Mouse (Mus musculus) megakaryocyte, embryonic 14.5 days (primary cell): ENCODE measurements around the gene Zfp770. TPM values are rescaled to one million over a fixed set of nuclear protein-coding genes. Genes with fewer than 3 reads are reported as not detected.

Experiments
- H3K27me3 ChIP-seq: replicated peaks from 2 replicates; pipeline ENCODE3; 2012; ENCODE audit warnings: inconsistent platforms
- H3K36me3 ChIP-seq: replicated peaks from 2 replicates; pipeline ENCODE3; 2012; ENCODE audit warnings: low read length, inconsistent platforms, mixed read lengths
- H3K4me1 ChIP-seq: 2 replicates; pipeline ENCODE4 v1.6.1; 2012; ENCODE audit warnings: inconsistent platforms
- H3K4me3 ChIP-seq: replicated peaks from 2 replicates; pipeline ENCODE3; 2012; ENCODE audit warnings: moderate library complexity, mild to moderate bottlenecking, inconsistent platforms
- H3K9me3 ChIP-seq: 2 replicates; pipeline ENCODE4 v1.6.1; 2012; ENCODE audit warnings: inconsistent platforms
- FLI1 ChIP-seq: IDR thresholded peaks from 2 replicates; pipeline ENCODE4 v1.6.1; 2012; ENCODE audit warnings: low read length, inconsistent platforms, mixed read lengths
- GATA1 ChIP-seq: IDR thresholded peaks from 3 replicates; pipeline ENCODE4 v1.6.1; 2012; ENCODE audit warnings: mixed read lengths, low read length, inconsistent platforms, borderline replicate concordance
- polyA plus RNA-seq: library from polyadenylated mRNA; stranded (reverse); fragments of >175 nt; gene quantifications from 2 replicates; pipeline ENCODE4 v1.2.3, GENCODE M21; 2012; ENCODE audit warnings: low replicate concordance; ENCODE audit not compliant: insufficient read depth

Zfp770 gene
- polyA plus RNA-seq, 1 experiment = 0.06 TPM

DNA sequence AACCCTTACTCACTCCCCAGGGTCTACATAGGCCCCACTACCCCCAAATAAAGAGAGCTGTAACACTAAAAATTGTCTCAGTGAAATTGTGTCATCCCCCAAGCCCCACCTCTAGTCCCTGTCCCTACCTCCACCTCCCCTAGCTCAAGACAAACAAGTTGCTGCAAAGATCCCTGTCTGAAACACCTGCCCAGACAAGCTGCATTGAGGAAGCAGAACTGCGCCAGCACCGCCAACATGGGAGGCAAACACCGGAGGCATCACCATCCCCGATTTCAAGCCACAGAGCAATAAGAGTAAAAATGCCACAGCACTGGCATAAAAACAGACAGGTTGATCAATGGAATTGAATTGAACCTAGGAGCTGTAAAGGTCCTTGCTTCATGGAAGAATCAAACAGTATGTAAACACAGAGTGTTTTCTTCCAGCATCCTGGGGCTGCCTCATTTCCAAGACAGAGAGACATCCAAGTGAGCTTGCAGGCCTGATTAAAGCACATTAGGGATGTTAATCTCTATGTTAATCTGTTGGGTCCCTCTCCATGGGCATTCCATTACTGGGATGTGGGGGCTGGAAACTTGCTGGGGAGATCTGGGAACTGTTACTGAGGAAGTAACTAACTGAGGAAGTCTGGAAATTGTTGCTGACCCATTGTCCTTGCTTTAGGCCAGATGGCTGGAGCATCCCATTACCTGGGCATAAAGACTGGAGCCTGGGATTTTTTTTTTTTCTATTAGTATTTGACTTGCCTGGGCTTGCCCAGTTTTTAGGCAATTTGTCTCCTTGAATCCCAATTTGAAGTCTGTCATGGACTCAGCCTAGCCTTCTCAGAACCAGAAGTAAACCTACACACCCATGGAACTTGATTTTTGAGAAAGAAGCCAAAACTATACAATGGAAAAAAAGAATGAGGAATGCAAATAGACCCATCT is 23.2 kb downstream of the Zfp770 start:
- H3K4me1 ChIP-seq = peaks cover 14% of the 10 kb centered on the region
- TF ChIP-seq FLI1 (no peak), GATA1 (no peak)
- peaks cover 5% of the 10 kb centered on the region for H3K27me3 ChIP-seq
- no peak overlapping the region for H3K4me3 ChIP-seq
- H3K9me3 ChIP-seq = no peaks in the 10 kb centered on the region
- no peaks in the 10 kb centered on the region for H3K36me3 ChIP-seq

DNA sequence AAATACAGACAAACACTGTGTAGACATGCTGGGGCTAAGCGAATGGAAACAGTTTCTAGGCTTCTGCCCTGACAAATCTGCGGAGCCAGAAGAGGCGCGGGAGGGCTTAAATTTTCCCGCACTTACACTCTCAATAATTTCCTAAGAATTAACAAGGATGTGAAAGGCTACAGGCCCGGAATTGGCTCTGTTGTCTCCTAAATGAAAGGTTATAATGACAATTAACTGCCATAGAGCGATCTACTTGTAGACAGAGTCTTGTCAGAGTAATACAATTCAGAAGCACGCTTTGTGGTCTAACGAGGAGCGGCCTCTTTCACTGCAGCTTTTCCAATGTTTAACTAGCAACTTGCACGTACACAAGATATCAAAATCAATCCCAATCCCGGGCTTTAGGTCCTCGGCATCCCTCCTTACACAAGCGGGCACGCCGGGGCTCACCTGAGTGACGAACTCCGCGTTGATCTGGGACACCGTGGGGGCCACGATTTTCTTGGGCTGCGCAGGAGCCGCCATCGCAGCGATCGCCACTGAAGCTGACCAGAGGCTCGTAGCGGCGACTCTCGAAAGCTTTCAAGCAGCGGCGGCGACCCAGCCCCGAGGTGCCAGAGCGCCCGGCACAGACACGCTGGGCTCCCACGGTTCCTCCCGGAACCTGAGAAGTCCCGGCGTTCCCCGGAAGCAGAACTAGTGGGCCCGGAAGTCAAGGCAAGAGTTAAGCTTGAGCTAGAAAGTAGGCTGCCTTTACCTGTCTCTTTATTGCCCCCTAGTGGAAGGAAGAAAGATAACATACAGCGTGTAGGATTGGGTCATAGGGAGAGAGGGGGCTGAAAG is 26.4 kb downstream of the Zfp770 start:
- TF ChIP-seq GATA1 (no peak), FLI1 (no peak)
- H3K36me3 ChIP-seq = peaks cover 21% of the 10 kb centered on the region
- H3K4me1 ChIP-seq = peaks cover 24% of the 10 kb centered on the region
- H3K9me3 ChIP-seq = no peaks in the 10 kb centered on the region
- peak overlapping the region; percentile 92 for H3K4me3 ChIP-seq
- peaks cover 5% of the 10 kb centered on the region for H3K27me3 ChIP-seq

DNA sequence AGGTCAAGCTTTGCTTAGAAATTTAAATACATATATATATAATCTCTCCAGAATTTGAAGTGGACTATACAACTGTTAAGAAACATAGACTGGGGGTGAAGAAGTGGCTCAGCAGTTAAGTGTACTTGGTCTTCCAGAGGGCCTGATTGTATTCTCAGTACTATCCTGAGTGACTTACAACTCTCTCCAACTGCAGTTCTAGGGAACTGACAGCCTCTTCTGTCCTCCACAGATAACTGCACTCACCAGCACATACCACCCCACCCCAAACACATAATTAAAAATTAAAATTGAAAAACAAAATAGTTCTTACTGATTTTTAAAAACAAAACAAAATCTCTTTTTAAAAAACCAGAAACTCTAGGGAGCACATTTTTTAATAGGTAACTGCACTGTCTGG is 28.0 kb downstream of the Zfp770 start:
- H3K9me3 ChIP-seq = no peaks in the 10 kb centered on the region
- H3K36me3 ChIP-seq = peaks cover 31% of the 10 kb centered on the region
- H3K4me3 ChIP-seq = no peak overlapping the region
- TF ChIP-seq GATA1 = no peak
- no peak for TF ChIP-seq FLI1
- peaks cover 5% of the 10 kb centered on the region for H3K27me3 ChIP-seq
- peaks cover 26% of the 10 kb centered on the region for H3K4me1 ChIP-seq

DNA sequence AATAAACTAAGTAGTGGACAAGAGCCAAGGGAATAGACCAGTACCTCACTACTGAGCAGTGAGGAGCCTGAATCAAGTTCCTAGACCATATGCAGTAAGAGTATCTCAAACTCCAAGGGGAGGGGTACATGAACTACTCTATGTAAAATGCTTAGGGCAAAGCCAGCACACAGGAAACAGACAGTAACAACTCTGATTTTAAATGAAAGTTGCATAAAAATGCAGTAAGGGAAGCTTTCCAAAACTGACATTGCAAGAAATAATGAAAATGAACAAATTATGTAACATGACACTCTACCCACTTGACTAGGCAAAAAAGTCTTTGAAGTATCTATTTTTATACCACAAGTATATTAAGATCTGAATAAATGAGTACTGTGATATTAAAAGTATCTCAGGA is 33.4 kb downstream of the Zfp770 start:
- Histone ChIP-seq H3K4me1 (peaks cover 15% of the 10 kb centered on the region), H3K9me3 (no peaks in the 10 kb centered on the region), H3K27me3 (no peaks in the 10 kb centered on the region), H3K4me3 (no peak overlapping the region), H3K36me3 (peaks cover 79% of the 10 kb centered on the region)
- no peak for TF ChIP-seq GATA1
- no peak for TF ChIP-seq FLI1

DNA sequence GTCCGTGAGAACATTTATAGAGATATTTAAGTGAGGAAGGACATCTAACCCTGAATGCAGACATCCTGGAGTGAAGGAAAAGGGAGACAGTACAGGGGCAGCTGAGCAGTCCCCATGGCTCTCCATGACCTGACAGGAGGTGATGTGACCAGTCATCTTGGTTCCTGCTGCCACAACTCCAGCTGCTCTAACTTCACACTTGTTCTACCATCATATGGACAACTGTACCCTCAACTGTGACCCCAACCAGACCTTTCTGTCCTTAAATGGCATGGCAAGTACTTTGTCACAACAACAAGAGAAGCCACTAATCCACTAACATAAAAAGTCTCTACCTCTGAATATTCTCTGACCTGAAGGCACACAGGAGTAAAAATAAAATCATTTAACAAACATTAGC is 39.3 kb downstream of the Zfp770 start:
- peaks cover 90% of the 10 kb centered on the region for H3K36me3 ChIP-seq

DNA sequence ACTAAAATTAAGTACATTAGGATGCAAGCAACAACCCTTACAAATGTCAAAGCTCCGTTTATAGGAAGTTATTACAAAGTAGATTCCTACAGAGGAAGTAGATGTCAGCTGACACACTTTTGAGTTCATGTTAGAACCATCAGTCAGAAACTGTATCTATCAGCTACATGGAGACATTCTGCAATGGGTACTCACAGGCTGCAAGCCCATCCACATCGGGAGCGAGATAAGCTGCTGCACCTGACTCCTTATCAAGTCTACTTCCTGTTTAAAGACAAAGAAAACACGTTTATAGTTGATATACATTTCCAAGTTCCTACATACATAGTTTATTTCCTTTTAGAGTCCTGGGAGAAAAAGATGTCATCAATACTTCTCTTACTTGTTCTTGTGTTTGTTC is 43.9 kb downstream of the Zfp770 start:
- Histone ChIP-seq H3K36me3 (peaks cover 91% of the 10 kb centered on the region), H3K27me3 (no peaks in the 10 kb centered on the region), H3K4me3 (no peak overlapping the region), H3K9me3 (no peaks in the 10 kb centered on the region), H3K4me1 (peaks cover 10% of the 10 kb centered on the region)
- TF ChIP-seq GATA1 (no peak), FLI1 (no peak)

More for the DNA sequence above, 39.3 kb downstream of the Zfp770 start:
- TF ChIP-seq GATA1 (no peak), FLI1 (no peak)
- no peak overlapping the region for H3K4me3 ChIP-seq
- no peaks in the 10 kb centered on the region for H3K9me3 ChIP-seq
- no peaks in the 10 kb centered on the region for H3K27me3 ChIP-seq
- peaks cover 10% of the 10 kb centered on the region for H3K4me1 ChIP-seq

DNA sequence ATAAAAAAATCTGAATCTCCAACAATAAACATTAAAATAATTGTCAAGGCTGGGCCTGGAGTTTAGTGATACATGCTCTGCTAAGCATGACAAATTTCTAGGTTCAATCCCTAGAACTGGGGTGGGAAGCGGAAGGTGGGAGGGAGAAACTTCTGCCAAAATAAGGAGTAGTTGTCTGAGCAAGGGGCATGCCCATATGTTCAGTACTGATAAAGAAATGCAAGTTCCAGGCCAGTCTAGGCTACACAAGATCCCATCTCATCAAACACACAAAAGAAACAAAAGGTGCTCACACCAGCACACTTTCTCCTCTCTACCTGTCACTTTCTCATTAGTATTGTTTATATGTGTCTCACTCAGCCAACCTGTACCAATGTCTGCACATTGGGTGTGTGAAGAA is 44.6 kb downstream of the Zfp770 start:
- H3K4me3 ChIP-seq = no peak overlapping the region
- H3K9me3 ChIP-seq = no peaks in the 10 kb centered on the region
- peaks cover 8% of the 10 kb centered on the region for H3K4me1 ChIP-seq
- TF ChIP-seq FLI1 = no peak
- no peaks in the 10 kb centered on the region for H3K27me3 ChIP-seq
- H3K36me3 ChIP-seq = peaks cover 91% of the 10 kb centered on the region

DNA sequence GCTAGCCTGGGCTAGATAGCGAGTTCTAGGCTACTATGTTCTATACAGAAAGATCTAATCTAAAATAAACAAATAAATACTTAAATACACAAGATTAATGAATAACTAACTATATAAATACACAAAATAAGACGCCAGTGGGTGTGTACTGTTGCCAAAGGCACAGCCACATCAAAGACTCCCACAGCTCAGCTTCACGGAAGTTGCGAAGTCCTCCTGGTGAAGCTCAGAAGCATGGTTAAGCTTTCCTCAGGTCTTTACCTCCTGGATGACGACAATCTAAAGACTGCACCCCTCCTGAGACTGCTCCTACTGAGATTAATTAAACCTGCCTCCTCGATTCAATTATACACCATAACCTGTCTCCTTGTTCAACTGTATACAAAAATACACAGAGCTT is 48.0 kb downstream of the Zfp770 start:
- H3K4me3 ChIP-seq = no peak overlapping the region
- H3K27me3 ChIP-seq = no peaks in the 10 kb centered on the region
- TF ChIP-seq GATA1 = no peak
- TF ChIP-seq FLI1 = no peak
- no peaks in the 10 kb centered on the region for H3K9me3 ChIP-seq
- H3K36me3 ChIP-seq = peaks cover 95% of the 10 kb centered on the region
- peaks cover 3% of the 10 kb centered on the region for H3K4me1 ChIP-seq

DNA sequence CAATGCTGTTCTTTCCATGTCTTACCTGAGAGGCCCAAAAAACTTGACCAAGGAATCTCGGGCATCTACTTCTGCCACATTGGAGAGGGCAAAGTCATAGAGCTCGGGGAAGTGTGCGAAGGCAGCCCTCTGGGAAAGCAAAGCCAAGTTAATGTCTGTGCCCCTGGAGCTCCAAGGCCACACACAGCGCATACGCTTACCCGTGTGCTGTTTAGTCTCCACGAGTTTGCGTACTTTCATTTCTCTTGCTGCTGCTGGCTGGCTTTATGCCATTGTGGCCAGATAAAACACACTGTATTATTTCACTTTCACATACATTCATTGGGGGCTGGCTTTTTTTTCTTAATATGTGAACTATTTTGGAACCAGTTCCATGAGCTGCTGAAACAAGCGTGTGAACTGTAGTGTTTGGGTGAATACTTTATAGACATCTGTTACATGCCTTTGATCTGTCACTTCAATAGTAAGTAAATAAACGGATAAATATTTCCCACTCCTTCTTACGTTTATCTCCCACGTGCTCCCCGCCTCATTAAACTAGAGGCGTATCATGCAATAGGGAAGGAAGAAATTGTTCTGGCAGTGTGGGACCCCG is 54.3 kb downstream of the Zfp770 start:
- Histone ChIP-seq H3K4me3 (no peak overlapping the region), H3K9me3 (no peaks in the 10 kb centered on the region), H3K36me3 (peaks cover 97% of the 10 kb centered on the region), H3K27me3 (no peaks in the 10 kb centered on the region), H3K4me1 (no peaks in the 10 kb centered on the region)
- TF ChIP-seq GATA1 = no peak
- TF ChIP-seq FLI1 = no peak

DNA sequence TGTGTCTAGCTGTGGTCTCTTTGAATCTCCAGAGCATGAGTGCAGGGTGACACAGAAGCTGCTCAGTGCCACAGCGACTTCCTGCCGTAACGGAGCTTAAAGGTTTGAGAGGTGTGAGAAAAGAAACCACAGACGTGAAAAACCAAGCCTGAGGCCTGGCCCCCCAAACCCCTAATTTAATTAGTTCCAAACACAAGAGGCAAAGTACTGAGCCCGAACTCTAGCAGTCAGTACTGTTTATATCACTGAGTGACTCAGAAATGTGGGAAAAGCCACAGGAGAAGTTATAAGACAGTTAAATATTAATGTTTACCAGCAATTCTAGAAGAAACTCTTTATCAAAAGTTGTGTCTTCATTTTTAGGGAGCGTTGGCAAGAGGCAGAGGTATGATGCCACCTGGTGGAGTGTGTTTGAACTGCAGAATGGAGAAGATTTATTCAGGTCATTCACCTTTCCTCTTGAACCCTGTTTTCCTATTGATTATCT is 55.9 kb downstream of the Zfp770 start:
- peaks cover 97% of the 10 kb centered on the region for H3K36me3 ChIP-seq
- TF ChIP-seq GATA1 (no peak), FLI1 (no peak)
- no peaks in the 10 kb centered on the region for H3K27me3 ChIP-seq
- H3K4me3 ChIP-seq = no peak overlapping the region
- no peaks in the 10 kb centered on the region for H3K9me3 ChIP-seq
- no peaks in the 10 kb centered on the region for H3K4me1 ChIP-seq
